Mouse (Mus musculus): ENCODE measurements at regions not wholly inside any gene's neighbourhood (a gene's known extent, or its start where the extent isn't known, plus 50 kb on each side); places are given as distances from the start of the nearest gene placed in this dataset.

DNA sequence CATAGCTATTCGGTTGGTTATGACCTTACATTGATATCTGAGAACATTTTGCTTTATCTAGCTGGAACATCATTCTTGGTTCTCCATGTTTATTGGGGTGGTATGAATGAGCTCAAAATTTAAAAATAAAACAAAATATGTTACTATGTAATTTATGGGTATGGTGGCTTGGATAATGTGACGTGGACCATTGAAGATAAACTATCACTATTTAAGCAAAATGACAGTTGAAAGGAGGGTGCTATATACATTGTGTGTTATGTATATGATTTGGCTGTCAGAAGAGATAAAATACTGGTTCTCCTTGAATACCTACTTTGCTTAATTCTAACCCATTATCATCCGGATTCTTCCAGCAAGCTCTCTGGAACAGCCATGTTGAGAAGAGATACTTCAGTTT lies 424.2 kb upstream of the Zeb2 start:
- WGBS: 96% methylated on average over 3 of the region's 3 CpGs
- Histone ChIP-seq H3K36me3 (no peaks in the 10 kb centered on the region), H3K27me3 (no peaks in the 10 kb centered on the region), H3K9me3 (no peaks in the 10 kb centered on the region), H3K4me1 (replicated peaks) (no peaks in the 10 kb centered on the region), H3K9ac (no peak overlapping the region), H3K4me3 (no peak overlapping the region), H3K4me2 (no peak overlapping the region), H3K27ac (replicated peaks) (no peak overlapping the region)
- ATAC-seq (ENCODE audit: low FRiP score, low read depth): no peak

DNA sequence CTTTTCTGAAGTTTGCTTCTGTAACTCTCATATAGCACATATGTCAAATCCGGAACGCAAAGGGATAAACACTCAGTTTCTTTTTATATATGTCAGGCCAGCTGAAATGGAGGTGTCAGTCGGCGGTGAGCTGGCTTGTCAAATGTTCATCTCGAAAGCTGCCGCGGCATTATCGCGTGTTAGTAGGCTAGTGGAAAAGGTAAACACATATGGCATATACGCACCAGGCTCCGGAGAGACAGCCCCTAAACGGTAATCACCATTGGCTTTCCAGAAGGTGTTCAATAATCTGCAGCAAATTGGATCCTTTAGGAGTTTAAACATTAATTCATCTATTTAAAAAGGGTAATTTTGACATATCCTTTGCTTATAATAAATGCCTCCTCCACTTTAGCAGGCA lies 421.8 kb upstream of the Zeb2 start:
- no peaks in the 10 kb centered on the region for H3K4me1 ChIP-seq (replicated peaks)
- no peak overlapping the region for H3K4me2 ChIP-seq
- ATAC-seq (ENCODE audit: low FRiP score, low read depth): no peak
- H3K36me3 ChIP-seq: no peaks in the 10 kb centered on the region
- WGBS: 89% methylated on average over 12 of the region's 12 CpGs
- no peaks in the 10 kb centered on the region for H3K9me3 ChIP-seq
- no peak overlapping the region for H3K9ac ChIP-seq
- no peak overlapping the region for H3K4me3 ChIP-seq
- no peaks in the 10 kb centered on the region for H3K27me3 ChIP-seq
- no peak overlapping the region for H3K27ac ChIP-seq (replicated peaks)

DNA sequence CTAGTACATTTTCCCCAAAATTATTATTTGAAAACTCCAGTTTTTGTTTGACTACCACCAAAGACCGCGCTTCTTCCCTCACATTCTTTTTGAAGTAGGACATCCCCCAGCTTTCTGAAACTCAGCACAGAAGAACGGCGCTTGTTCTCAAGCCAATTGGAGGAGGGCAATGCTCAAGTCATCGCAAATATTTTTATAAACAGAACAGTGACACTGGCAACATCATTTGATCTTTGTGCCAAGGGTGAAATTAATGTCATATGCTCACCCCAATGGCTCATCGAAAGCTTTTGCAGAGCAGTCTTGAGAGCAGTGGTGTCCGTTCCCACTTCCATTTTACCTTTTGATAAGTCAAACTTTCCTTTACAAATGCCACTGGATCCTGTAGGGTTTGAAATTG lies 420.5 kb upstream of the Zeb2 start:
- no peaks in the 10 kb centered on the region for H3K36me3 ChIP-seq
- ATAC-seq (ENCODE audit: low FRiP score, low read depth): no peak
- H3K27me3 ChIP-seq: no peaks in the 10 kb centered on the region
- WGBS: 89% methylated on average over 7 of the region's 7 CpGs
- no peak overlapping the region for H3K27ac ChIP-seq (replicated peaks)
- no peak overlapping the region for H3K9ac ChIP-seq
- H3K4me2 ChIP-seq: no peak overlapping the region
- H3K9me3 ChIP-seq: no peaks in the 10 kb centered on the region
- no peak overlapping the region for H3K4me3 ChIP-seq
- H3K4me1 ChIP-seq (replicated peaks): no peaks in the 10 kb centered on the region

DNA sequence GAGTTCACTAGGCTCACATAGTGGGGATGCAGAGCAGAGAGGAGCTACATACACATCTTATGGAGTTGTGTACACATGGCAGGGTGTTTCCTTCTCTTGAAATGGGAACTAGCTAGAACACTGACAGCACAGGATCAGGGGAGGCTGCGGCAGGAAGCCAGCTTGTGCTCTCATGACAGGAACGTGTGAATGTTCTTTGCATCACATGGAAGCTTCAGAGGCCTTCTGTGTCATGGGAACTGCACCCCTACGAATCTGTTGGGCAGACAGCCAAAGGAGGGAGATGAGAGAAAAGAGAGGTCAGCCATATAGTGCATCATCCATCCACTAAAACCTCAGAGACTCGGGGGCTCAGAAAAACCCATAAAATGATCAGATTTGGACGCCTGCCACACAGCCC lies 417.6 kb upstream of the Zeb2 start:
- Histone ChIP-seq H3K9ac (no peak overlapping the region), H3K9me3 (no peaks in the 10 kb centered on the region), H3K27ac (replicated peaks) (no peak overlapping the region), H3K36me3 (no peaks in the 10 kb centered on the region), H3K4me2 (no peak overlapping the region), H3K4me3 (no peak overlapping the region), H3K27me3 (no peaks in the 10 kb centered on the region), H3K4me1 (replicated peaks) (no peaks in the 10 kb centered on the region)
- ATAC-seq (ENCODE audit: low FRiP score, low read depth): no peak
- WGBS: 62% methylated on average over 5 of the region's 5 CpGs

DNA sequence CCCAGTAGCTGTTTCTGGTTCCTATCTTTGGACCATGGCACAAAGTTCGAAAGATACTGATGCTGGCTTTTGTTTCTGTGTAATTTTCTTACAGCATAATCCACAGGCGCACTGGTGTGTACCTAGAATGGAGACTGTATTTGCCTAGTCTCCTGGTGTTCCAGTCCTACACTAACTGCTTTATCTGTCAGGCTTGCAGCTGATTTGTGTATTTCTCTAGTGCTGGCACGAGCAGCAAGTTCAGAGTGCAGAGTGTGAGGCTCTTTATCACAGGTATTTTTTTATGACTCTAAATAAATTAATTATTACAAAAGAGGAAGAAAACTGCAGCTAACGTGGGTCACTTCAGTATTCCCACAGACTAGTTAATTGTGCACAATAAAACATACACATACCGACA lies 405.1 kb upstream of the Zeb2 start:
- Histone ChIP-seq H3K9me3 (no peaks in the 10 kb centered on the region), H3K27ac (replicated peaks) (no peak overlapping the region), H3K4me3 (no peak overlapping the region), H3K36me3 (no peaks in the 10 kb centered on the region), H3K9ac (no peak overlapping the region), H3K4me1 (replicated peaks) (no peaks in the 10 kb centered on the region), H3K27me3 (no peaks in the 10 kb centered on the region), H3K4me2 (no peak overlapping the region)
- no peak for ATAC-seq (ENCODE audit: low FRiP score, low read depth)
- WGBS: 85% methylated on average over 5 of the region's 5 CpGs

DNA sequence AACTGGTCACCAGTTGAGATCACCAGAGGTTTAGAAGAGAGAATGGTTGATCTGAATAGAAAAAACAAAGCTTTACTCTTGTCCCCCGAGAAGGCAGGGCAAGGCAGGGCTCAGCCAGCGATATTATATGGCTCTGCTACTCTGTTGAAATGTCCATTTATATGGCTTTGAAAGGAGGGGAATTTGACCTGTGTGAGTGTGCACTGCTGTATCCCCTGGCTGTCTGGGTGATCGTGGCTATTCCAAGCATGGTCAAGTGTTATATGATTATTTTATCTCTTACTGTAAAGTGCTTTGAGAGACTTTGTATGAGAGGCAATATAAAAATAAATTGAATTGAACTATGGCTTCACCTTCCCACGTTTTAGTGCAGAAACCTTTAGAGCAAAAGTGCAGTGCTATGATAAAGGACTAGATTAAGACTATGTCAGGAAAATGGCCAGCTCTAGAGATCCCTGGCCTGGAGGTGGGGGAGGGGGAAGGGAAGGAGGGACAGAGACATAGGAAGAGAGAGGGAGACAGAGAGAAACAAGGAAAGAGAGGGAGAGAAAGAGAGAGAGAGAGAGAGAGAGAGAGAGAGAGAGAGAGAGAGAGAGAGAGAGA lies 402.5 kb upstream of the Zeb2 start:
- H3K9me3 ChIP-seq: no peaks in the 10 kb centered on the region
- ATAC-seq (ENCODE audit: low FRiP score, low read depth): no peak
- 39% methylated on average over 4 of the region's 4 CpGs for WGBS

DNA sequence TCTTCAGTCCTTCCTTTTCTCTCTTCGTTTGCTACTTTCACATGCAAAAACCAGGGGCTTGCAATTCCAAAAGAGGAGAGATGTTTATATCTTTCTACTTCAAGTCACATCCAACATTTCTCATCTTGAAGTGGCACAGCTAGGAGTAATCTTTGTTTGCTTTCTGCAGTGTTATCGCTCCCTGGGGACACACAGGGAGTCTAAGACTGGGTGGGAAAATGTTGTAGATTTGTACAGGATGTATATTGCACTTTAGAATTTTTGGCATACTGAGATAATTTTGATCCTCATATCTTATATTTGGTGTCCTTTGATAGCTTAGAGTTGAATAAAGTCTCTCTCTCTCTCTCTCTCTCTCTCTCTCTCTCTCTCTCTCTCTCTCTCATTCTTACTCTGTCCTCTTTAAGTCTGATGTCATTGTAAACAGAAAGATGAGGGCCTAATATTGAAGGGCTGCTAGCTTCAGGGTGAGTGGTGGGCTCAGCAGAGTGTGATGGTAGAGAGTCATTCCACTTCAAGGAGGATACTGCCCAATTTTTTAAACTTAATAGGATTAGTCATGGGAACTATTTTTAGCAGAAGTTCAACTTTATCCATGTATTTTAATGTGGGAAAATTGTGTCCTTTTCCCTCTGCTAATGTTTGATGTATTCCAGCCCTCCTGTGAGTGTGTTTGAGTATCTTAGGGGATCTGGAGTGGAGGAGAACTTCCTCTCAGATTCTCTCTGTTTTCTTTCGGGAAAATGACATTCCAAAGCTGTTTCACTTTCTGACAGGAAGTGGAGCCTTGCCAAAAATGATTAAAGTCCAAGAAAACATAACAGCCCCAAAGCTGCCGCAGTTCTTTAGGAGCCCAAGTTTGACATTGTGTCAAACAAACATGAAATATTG lies 397.3 kb upstream of the Zeb2 start:
- Histone ChIP-seq H3K27me3 (no peaks in the 10 kb centered on the region), H3K36me3 (no peaks in the 10 kb centered on the region), H3K4me3 (no peak overlapping the region), H3K4me1 (replicated peaks) (no peaks in the 10 kb centered on the region), H3K9ac (no peak overlapping the region), H3K27ac (replicated peaks) (no peak overlapping the region), H3K4me2 (no peak overlapping the region), H3K9me3 (no peaks in the 10 kb centered on the region)
- no peak for ATAC-seq (ENCODE audit: low FRiP score, low read depth)
- 64% methylated on average over 4 of the region's 4 CpGs for WGBS

More for the DNA sequence above, 402.5 kb upstream of the Zeb2 start:
- Histone ChIP-seq H3K36me3 (no peaks in the 10 kb centered on the region), H3K27me3 (no peaks in the 10 kb centered on the region), H3K4me1 (replicated peaks) (no peaks in the 10 kb centered on the region), H3K4me2 (no peak overlapping the region), H3K9ac (no peak overlapping the region), H3K27ac (replicated peaks) (no peak overlapping the region), H3K4me3 (no peak overlapping the region)

DNA sequence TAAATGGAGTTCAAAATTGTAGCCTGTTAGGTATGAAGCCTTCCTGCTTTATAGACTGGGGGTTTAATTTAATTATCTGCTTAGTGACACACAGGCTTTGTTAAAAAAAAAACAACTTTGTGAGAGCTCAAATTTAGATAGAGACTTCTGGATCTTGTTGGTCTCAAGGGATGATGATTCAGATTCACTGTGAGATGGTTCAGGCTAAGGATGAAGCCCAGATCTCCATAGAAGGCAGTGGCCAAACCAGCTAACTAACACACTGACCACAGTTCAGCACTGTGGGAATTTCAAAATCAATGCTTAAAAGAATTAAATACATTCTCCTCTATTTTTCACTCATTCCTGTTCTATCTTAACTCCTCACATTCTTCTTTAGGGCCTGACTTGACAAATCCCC lies 395.7 kb upstream of the Zeb2 start:
- no peak for ATAC-seq (ENCODE audit: low FRiP score, low read depth)
- H3K4me1 ChIP-seq (replicated peaks): no peaks in the 10 kb centered on the region
- no peak overlapping the region for H3K4me3 ChIP-seq
- no peaks in the 10 kb centered on the region for H3K9me3 ChIP-seq
- H3K4me2 ChIP-seq: no peak overlapping the region
- H3K9ac ChIP-seq: no peak overlapping the region
- no peaks in the 10 kb centered on the region for H3K36me3 ChIP-seq
- no peak overlapping the region for H3K27ac ChIP-seq (replicated peaks)
- H3K27me3 ChIP-seq: no peaks in the 10 kb centered on the region

DNA sequence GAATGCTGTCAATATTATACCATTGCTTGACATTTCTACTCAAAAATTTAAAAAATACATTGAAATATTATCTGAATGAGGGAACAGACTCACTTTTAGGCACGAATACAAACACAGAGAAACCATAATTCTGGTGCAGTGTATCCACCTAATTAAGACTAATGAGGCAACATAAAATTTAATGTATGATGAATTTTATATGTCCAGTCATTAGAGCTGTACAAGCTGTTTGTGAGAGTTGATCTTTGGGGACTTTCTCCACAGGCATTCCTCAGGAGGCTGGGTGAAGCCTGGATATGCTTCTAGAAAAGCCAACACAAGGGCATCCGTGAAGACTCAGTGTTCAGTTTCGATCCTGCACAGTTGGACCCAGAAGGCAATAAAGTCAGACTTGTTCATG lies 394.6 kb upstream of the Zeb2 start:
- no peak overlapping the region for H3K4me3 ChIP-seq
- no peaks in the 10 kb centered on the region for H3K36me3 ChIP-seq
- no peak for ATAC-seq (ENCODE audit: low FRiP score, low read depth)
- no peak overlapping the region for H3K9ac ChIP-seq
- no peaks in the 10 kb centered on the region for H3K27me3 ChIP-seq
- 90% methylated on average over 3 of the region's 3 CpGs for WGBS
- H3K9me3 ChIP-seq: no peaks in the 10 kb centered on the region
- H3K27ac ChIP-seq (replicated peaks): no peak overlapping the region
- H3K4me1 ChIP-seq (replicated peaks): no peaks in the 10 kb centered on the region
- H3K4me2 ChIP-seq: no peak overlapping the region

DNA sequence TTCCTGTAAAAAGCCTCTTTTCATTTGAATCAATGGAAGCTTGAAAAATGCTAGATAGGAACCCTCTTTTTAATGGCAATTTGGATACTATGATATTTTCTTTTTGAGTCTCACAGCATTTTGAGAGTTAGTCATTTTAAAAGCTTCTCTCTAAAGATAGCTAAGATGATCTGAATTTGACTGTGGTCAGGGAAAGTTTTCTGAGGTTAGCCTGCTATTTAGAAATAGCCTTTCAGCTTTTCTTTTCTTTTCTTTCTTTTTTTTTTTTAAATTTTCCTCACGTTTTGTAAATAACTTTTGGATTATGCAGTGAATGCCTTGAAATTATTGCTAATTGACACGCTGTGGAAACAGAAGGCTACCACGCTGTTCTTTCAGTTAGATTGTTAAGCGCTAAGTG lies 387.3 kb upstream of the Zeb2 start:
- Histone ChIP-seq H3K4me2 (no peak overlapping the region), H3K27ac (replicated peaks) (no peak overlapping the region), H3K27me3 (no peaks in the 10 kb centered on the region), H3K36me3 (no peaks in the 10 kb centered on the region), H3K9me3 (no peaks in the 10 kb centered on the region), H3K9ac (no peak overlapping the region), H3K4me3 (no peak overlapping the region), H3K4me1 (replicated peaks) (no peaks in the 10 kb centered on the region)
- WGBS: 92% methylated on average over 4 of the region's 4 CpGs
- no peak for ATAC-seq (ENCODE audit: low FRiP score, low read depth)

DNA sequence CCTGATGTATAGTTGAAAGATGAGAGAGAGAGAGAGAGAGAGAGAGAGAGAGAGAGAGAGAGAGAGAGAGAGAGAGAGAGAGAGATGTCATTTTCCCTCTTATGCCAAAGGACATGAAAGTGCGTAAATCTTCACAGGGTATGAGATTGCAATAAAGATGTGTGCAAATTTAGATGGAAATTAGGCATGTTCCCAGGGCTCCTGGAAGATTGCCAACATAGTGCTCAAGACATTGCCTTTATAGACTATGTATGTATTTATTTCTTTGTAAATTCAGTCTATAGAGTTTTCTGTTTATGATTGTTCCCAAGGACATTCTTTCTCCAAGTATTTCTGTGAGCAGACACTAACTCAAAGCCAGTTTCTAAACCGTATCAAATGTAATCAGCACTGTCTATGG lies 376.5 kb upstream of the Zeb2 start:
- no peak for ATAC-seq (ENCODE audit: low FRiP score, low read depth)
- Histone ChIP-seq H3K27ac (replicated peaks) (no peak overlapping the region), H3K9ac (no peak overlapping the region), H3K36me3 (no peaks in the 10 kb centered on the region), H3K27me3 (no peaks in the 10 kb centered on the region), H3K4me1 (replicated peaks) (no peaks in the 10 kb centered on the region), H3K4me3 (no peak overlapping the region), H3K9me3 (no peaks in the 10 kb centered on the region), H3K4me2 (no peak overlapping the region)
- 67% methylated on average over 2 of the region's 2 CpGs for WGBS

DNA sequence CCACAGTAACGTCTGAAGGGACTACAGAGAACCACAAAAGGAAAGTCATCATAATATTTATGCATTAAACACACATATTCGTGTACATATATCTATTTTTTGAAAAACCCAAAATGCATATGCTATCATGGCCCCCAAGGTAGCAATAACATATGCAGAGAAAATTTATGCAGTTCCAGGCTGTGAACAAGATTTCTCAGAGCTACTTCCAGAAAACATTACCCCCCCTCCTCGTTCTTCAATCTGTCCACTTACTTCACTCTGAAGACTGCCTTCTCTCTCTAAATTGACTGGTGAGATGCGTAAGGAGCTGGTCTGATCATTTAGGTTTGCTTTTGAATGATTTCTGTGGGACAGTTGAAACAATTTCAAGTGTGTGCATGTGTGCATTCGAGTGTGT lies 369.3 kb upstream of the Zeb2 start:
- Histone ChIP-seq H3K4me2 (no peak overlapping the region), H3K9me3 (no peaks in the 10 kb centered on the region), H3K27me3 (no peaks in the 10 kb centered on the region), H3K4me3 (no peak overlapping the region), H3K27ac (replicated peaks) (no peak overlapping the region), H3K9ac (no peak overlapping the region), H3K4me1 (replicated peaks) (no peaks in the 10 kb centered on the region), H3K36me3 (no peaks in the 10 kb centered on the region)
- 82% methylated on average over 5 of the region's 5 CpGs for WGBS
- no peak for ATAC-seq (ENCODE audit: low FRiP score, low read depth)

DNA sequence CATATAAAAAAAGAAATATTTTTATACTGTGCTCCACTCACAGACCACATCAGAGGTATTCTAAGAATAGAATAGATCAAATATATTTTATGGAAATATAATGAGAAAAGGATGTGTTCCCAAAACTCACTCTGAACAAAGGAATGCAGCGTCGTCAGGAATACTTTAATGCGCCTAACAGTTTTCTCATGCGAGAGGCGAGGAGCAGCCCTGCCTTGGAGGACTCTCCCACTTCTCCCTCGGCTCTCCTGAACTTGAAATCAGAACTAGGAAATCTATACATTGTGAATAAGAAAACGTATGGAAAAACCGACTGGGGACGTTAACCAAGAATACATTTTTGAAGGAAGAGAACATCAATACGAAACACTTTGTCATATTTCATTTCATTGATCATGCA lies 368.3 kb upstream of the Zeb2 start:
- Histone ChIP-seq H3K27me3 (no peaks in the 10 kb centered on the region), H3K4me2 (no peak overlapping the region), H3K4me1 (replicated peaks) (no peaks in the 10 kb centered on the region), H3K27ac (replicated peaks) (no peak overlapping the region), H3K4me3 (no peak overlapping the region), H3K36me3 (no peaks in the 10 kb centered on the region), H3K9ac (no peak overlapping the region), H3K9me3 (no peaks in the 10 kb centered on the region)
- 78% methylated on average over 10 of the region's 10 CpGs for WGBS
- ATAC-seq (ENCODE audit: low FRiP score, low read depth): no peak

All from hindbrain, embryonic 15.5 days (tissue).